Mouse (Mus musculus): ENCODE results near the gene Sirt2. TPM values are rescaled to one million over a fixed set of nuclear protein-coding genes. Genes with fewer than 3 reads are reported as not detected.

Gene Sirt2
- polyA plus RNA-seq, 1 experiment from 2014 or later, result 104 TPM

- no peak for DNase-seq
- Histone ChIP-seq H3K9me3 (ENCODE audit: control insufficient read depth, low read length) (no peaks in the 10 kb centered on the region), H3K27ac (replicated peaks; ENCODE audit: low read depth, low read length) (no peak overlapping the region), H3K27me3 (ENCODE audit: control insufficient read depth, insufficient read depth, low read length) (no peaks in the 10 kb centered on the region), H3K36me3 (ENCODE audit: control insufficient read depth, insufficient read depth, low read length) (peaks cover 36% of the 10 kb centered on the region), H3K4me3 (replicated peaks; ENCODE audit: low read depth, low read length) (no peak overlapping the region), H3K4me1 (ENCODE audit: control insufficient read depth, insufficient read depth, low read length) (no peaks in the 10 kb centered on the region), H3K4me2 (ENCODE audit: low read length) (no peak overlapping the region), H3K9ac (replicated peaks; ENCODE audit: low read length) (no peak overlapping the region)
- no peak for ATAC-seq (ENCODE audit: low FRiP score, low TSS enrichment)
- WGBS, result 93% methylated on average over 9 of the region's 9 CpGs
Observed at GRCm38 (mm10) chr7:28787884-28788283, 21.3 kb downstream of the Sirt2 start.

GRCm38 (mm10) chr7:28788307-28789195, 22.0 kb downstream of the Sirt2 start, which contains the start of gene Rinl:
TSS of gene Rinl (plus strand) at chr7:28788969.
- 85% methylated on average over 5 of the region's 5 CpGs for WGBS
- no peak for ATAC-seq (ENCODE audit: low FRiP score, low TSS enrichment)
- H3K27me3 ChIP-seq (ENCODE audit: control insufficient read depth, insufficient read depth, low read length), result no peaks in the 10 kb centered on the region
- DNase-seq, result no peak
- no peak within 1 kb of the TSS for H3K4me2 ChIP-seq (ENCODE audit: low read length)
- H3K4me1 ChIP-seq (ENCODE audit: control insufficient read depth, insufficient read depth, low read length), result no peaks in the 10 kb centered on the region
- no peaks in the 10 kb centered on the region for H3K9me3 ChIP-seq (ENCODE audit: control insufficient read depth, low read length)
- H3K9ac ChIP-seq (replicated peaks; ENCODE audit: low read length), result no peak within 1 kb of the TSS
- H3K4me3 ChIP-seq (replicated peaks; ENCODE audit: low read depth, low read length), result no peak within 1 kb of the TSS
- H3K36me3 ChIP-seq (ENCODE audit: control insufficient read depth, insufficient read depth, low read length), result peaks cover 31% of the 10 kb centered on the region
- no peak within 1 kb of the TSS for H3K27ac ChIP-seq (replicated peaks; ENCODE audit: low read depth, low read length)

- Histone ChIP-seq H3K4me3 (replicated peaks; ENCODE audit: low read depth, low read length) (no peak overlapping the region), H3K4me2 (ENCODE audit: low read length) (no peak overlapping the region), H3K27me3 (ENCODE audit: control insufficient read depth, insufficient read depth, low read length) (no peaks in the 10 kb centered on the region), H3K36me3 (ENCODE audit: control insufficient read depth, insufficient read depth, low read length) (peaks cover 25% of the 10 kb centered on the region; the same call in 1 of the 2 replicates), H3K9ac (replicated peaks; ENCODE audit: low read length) (no peak overlapping the region), H3K4me1 (ENCODE audit: control insufficient read depth, insufficient read depth, low read length) (no peaks in the 10 kb centered on the region), H3K27ac (replicated peaks; ENCODE audit: low read depth, low read length) (no peak overlapping the region), H3K9me3 (ENCODE audit: control insufficient read depth, low read length) (no peaks in the 10 kb centered on the region)
- ATAC-seq (ENCODE audit: low FRiP score, low TSS enrichment) (no peak), DNase-seq (no peak)
- 88% methylated on average over 3 of the region's 3 CpGs for WGBS
Observed at GRCm38 (mm10) chr7:28789235-28789634, 22.7 kb downstream of the Sirt2 start.

GRCm38 (mm10) chr7:28790066-28790806, 23.7 kb downstream of the Sirt2 start:
- no peaks in the 10 kb centered on the region for H3K9me3 ChIP-seq (ENCODE audit: control insufficient read depth, low read length)
- DNase-seq (peak; percentile 38), ATAC-seq (ENCODE audit: low FRiP score, low TSS enrichment) (no peak)
- H3K4me3 ChIP-seq (replicated peaks; ENCODE audit: low read depth, low read length), result no peak overlapping the region
- no peak overlapping the region for H3K4me2 ChIP-seq (ENCODE audit: low read length)
- no peaks in the 10 kb centered on the region for H3K27me3 ChIP-seq (ENCODE audit: control insufficient read depth, insufficient read depth, low read length)
- peaks cover 18% of the 10 kb centered on the region; the same call in 1 of the 2 replicates for H3K36me3 ChIP-seq (ENCODE audit: control insufficient read depth, insufficient read depth, low read length)
- no peak overlapping the region for H3K9ac ChIP-seq (replicated peaks; ENCODE audit: low read length)
- WGBS, result 52% methylated on average over 8 of the region's 8 CpGs
- H3K4me1 ChIP-seq (ENCODE audit: control insufficient read depth, insufficient read depth, low read length), result no peaks in the 10 kb centered on the region
- H3K27ac ChIP-seq (replicated peaks; ENCODE audit: low read depth, low read length), result no peak overlapping the region

GRCm38 (mm10) chr7:28791706-28792105, 25.2 kb downstream of the Sirt2 start:
- Histone ChIP-seq H3K27ac (replicated peaks; ENCODE audit: low read depth, low read length) (no peak overlapping the region), H3K9ac (replicated peaks; ENCODE audit: low read length) (no peak overlapping the region), H3K9me3 (ENCODE audit: control insufficient read depth, low read length) (no peaks in the 10 kb centered on the region), H3K4me2 (ENCODE audit: low read length) (no peak overlapping the region), H3K27me3 (ENCODE audit: control insufficient read depth, insufficient read depth, low read length) (no peaks in the 10 kb centered on the region), H3K4me3 (replicated peaks; ENCODE audit: low read depth, low read length) (no peak overlapping the region), H3K36me3 (ENCODE audit: control insufficient read depth, insufficient read depth, low read length) (peaks cover 8% of the 10 kb centered on the region; the same call in 1 of the 2 replicates), H3K4me1 (ENCODE audit: control insufficient read depth, insufficient read depth, low read length) (no peaks in the 10 kb centered on the region)
- DNase-seq, result no peak
- no peak for ATAC-seq (ENCODE audit: low FRiP score, low TSS enrichment)

GRCm38 (mm10) chr7:28792391-28793185, 26.1 kb downstream of the Sirt2 start:
- no peaks in the 10 kb centered on the region for H3K4me1 ChIP-seq (ENCODE audit: control insufficient read depth, insufficient read depth, low read length)
- no peak overlapping the region for H3K9ac ChIP-seq (replicated peaks; ENCODE audit: low read length)
- no peak overlapping the region for H3K4me3 ChIP-seq (replicated peaks; ENCODE audit: low read depth, low read length)
- ATAC-seq (ENCODE audit: low FRiP score, low TSS enrichment) (no peak), DNase-seq (no peak)
- H3K4me2 ChIP-seq (ENCODE audit: low read length), result no peak overlapping the region
- peaks cover 5% of the 10 kb centered on the region; the same call in 1 of the 2 replicates for H3K36me3 ChIP-seq (ENCODE audit: control insufficient read depth, insufficient read depth, low read length)
- no peaks in the 10 kb centered on the region for H3K9me3 ChIP-seq (ENCODE audit: control insufficient read depth, low read length)
- no peaks in the 10 kb centered on the region for H3K27me3 ChIP-seq (ENCODE audit: control insufficient read depth, insufficient read depth, low read length)
- WGBS, result 88% methylated on average over 12 of the region's 14 CpGs
- H3K27ac ChIP-seq (replicated peaks; ENCODE audit: low read depth, low read length), result no peak overlapping the region

GRCm38 (mm10) chr7:28793834-28794233, 27.3 kb downstream of the Sirt2 start:
- H3K9me3 ChIP-seq (ENCODE audit: control insufficient read depth, low read length), result no peaks in the 10 kb centered on the region
- no peak overlapping the region for H3K4me2 ChIP-seq (ENCODE audit: low read length)
- H3K27ac ChIP-seq (replicated peaks; ENCODE audit: low read depth, low read length), result no peak overlapping the region
- H3K27me3 ChIP-seq (ENCODE audit: control insufficient read depth, insufficient read depth, low read length), result no peaks in the 10 kb centered on the region
- no peak overlapping the region for H3K4me3 ChIP-seq (replicated peaks; ENCODE audit: low read depth, low read length)
- H3K36me3 ChIP-seq (ENCODE audit: control insufficient read depth, insufficient read depth, low read length), result no peaks in the 10 kb centered on the region
- DNase-seq, result no peak
- WGBS, result 29% methylated on average over 2 of the region's 2 CpGs
- H3K9ac ChIP-seq (replicated peaks; ENCODE audit: low read length), result no peak overlapping the region
- ATAC-seq (ENCODE audit: low FRiP score, low TSS enrichment), result no peak
- no peaks in the 10 kb centered on the region for H3K4me1 ChIP-seq (ENCODE audit: control insufficient read depth, insufficient read depth, low read length)

- ATAC-seq (ENCODE audit: low FRiP score, low TSS enrichment), result no peak
- Histone ChIP-seq H3K4me1 (ENCODE audit: control insufficient read depth, insufficient read depth, low read length) (no peaks in the 10 kb centered on the region), H3K36me3 (ENCODE audit: control insufficient read depth, insufficient read depth, low read length) (no peaks in the 10 kb centered on the region), H3K27me3 (ENCODE audit: control insufficient read depth, insufficient read depth, low read length) (no peaks in the 10 kb centered on the region), H3K27ac (replicated peaks; ENCODE audit: low read depth, low read length) (no peak overlapping the region), H3K4me3 (replicated peaks; ENCODE audit: low read depth, low read length) (no peak overlapping the region), H3K9ac (replicated peaks; ENCODE audit: low read length) (no peak overlapping the region), H3K4me2 (ENCODE audit: low read length) (no peak overlapping the region), H3K9me3 (ENCODE audit: control insufficient read depth, low read length) (no peaks in the 10 kb centered on the region)
- WGBS, result 85% methylated on average over 3 of the region's 3 CpGs
- DNase-seq, result no peak
Observed at GRCm38 (mm10) chr7:28794496-28794895, 28.0 kb downstream of the Sirt2 start.
